Mouse (Mus musculus) neural tube, embryonic 13.5 days (tissue): ENCODE results near the gene Msx2. TPM values are rescaled to one million over a fixed set of nuclear protein-coding genes. Genes with fewer than 3 reads are reported as not detected.

Experiments
- ATAC-seq: fragments of 200-750 bp; cut with Nextera tagmentation; 2 replicates; pipeline ENCODE4 v1.8.0; 2017; ENCODE audit warnings: low read depth, mild to moderate bottlenecking, moderate TSS enrichment, moderate library complexity
- H3K27ac ChIP-seq: fragments of 300-500 bp; sonication (generic); replicated peaks from 2 replicates; pipeline ENCODE4 v1.5.1; 2015; ENCODE audit warnings: moderate library complexity, mild to moderate bottlenecking, inconsistent platforms
- H3K27me3 ChIP-seq: fragments of 300-500 bp; sonication (generic); 2 replicates; pipeline ENCODE4 v1.6.1; 2015; ENCODE audit warnings: mild to moderate bottlenecking, inconsistent platforms
- H3K36me3 ChIP-seq: fragments of 300-500 bp; sonication (generic); 2 replicates; pipeline ENCODE4 v1.6.1; 2015; ENCODE audit warnings: mild to moderate bottlenecking, inconsistent platforms
- H3K4me1 ChIP-seq: fragments of 300-500 bp; sonication (generic); replicated peaks from 2 replicates; pipeline ENCODE4 v1.6.1; 2015; ENCODE audit warnings: inconsistent platforms
- H3K4me2 ChIP-seq: fragments of 300-500 bp; sonication (generic); 2 replicates; pipeline ENCODE4 v1.6.1; 2015; ENCODE audit warnings: inconsistent platforms, mild to moderate bottlenecking, moderate library complexity
- H3K4me3 ChIP-seq: fragments of 300-500 bp; sonication (generic); 2 replicates; pipeline ENCODE4 v1.5.1; 2015; ENCODE audit warnings: mild to moderate bottlenecking, inconsistent platforms
- H3K9ac ChIP-seq: fragments of 300-500 bp; sonication (generic); 2 replicates; pipeline ENCODE4 v1.6.1; 2015; ENCODE audit warnings: moderate library complexity, mild to moderate bottlenecking, inconsistent platforms
- H3K9me3 ChIP-seq: fragments of 300-500 bp; sonication (generic); 2 replicates; pipeline ENCODE4 v1.6.1; 2016; ENCODE audit warnings: inconsistent platforms
- WGBS: fragments of 180-500 bp; shearing (Covaris S2); methylation state at CpG from one replicate; pipeline ENCODE4 v1.1.7; 2015; 5-methylcytosine and 5-hydroxymethylcytosine counted together
- polyA plus RNA-seq: library from polyadenylated mRNA; unstranded; fragments of >200 nt; fragmentation: Nextera tagmentation; extraction: Ambion mirVana; gene quantifications from 2 replicates; pipeline ENCODE4 v1.2.1, GENCODE M21; 2015

Msx2 gene
- polyA plus RNA-seq, 1 experiment from 2014 or later: 1.7 TPM

DNA sequence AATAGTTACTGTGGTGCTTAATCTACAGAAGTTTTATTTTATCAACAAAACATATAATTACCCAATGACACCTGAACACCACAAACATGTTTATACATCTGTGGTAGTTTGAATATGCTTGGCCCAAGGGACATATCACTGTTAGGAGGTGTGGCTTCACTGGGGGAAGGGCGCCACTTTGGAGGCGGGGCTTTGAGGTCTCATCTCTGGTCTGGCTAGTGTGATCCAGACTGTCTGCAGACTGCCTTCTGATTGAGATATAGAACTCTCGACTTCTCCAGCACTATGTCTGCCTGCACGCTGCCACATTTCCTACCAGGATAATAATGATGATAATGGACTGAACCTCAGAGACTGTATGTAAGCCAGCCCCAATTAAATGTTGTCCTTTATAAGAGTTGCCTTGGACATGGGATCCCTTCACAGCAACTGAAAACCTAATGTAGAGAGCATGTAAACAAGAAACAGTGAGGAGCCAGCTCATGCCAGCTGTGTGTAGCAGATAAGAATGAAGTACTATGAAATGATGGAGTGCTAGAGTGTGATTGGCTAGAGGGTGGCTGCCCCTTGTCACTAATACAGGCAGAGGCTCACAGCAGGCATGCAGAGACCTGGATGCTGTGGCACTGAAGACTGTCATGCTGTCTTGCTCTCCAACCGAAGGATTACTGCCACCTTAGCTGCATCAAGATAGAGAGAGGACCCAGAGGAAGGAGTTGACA, 31.4 kb downstream of the Msx2 start:
- Histone ChIP-seq H3K4me3 (no peak overlapping the region), H3K4me1 (peaks cover 10% of the 10 kb centered on the region; the same call in 1 of the 2 replicates), H3K36me3 (no peaks in the 10 kb centered on the region), H3K9ac (0 out of 2 replicates have a peak overlapping the region, but pooled peaks have one; percentile 38), H3K27me3 (no peaks in the 10 kb centered on the region; the same call in 1 of the 2 replicates), H3K9me3 (no peaks in the 10 kb centered on the region), H3K27ac (no peak overlapping the region), H3K4me2 (no peak overlapping the region)
- WGBS: 73% methylated on average over 5 of the region's 5 CpGs
- no peak for ATAC-seq

- Histone ChIP-seq H3K27me3 (no peaks in the 10 kb centered on the region; the same call in 1 of the 2 replicates), H3K4me2 (no peak overlapping the region), H3K9me3 (no peaks in the 10 kb centered on the region), H3K9ac (no peak overlapping the region), H3K4me3 (no peak overlapping the region), H3K36me3 (no peaks in the 10 kb centered on the region), H3K27ac (no peak overlapping the region), H3K4me1 (peaks cover 10% of the 10 kb centered on the region; the same call in 1 of the 2 replicates)
- 90% methylated on average over 3 of the region's 3 CpGs for WGBS
- ATAC-seq: no peak
Observed at GRCm38 (mm10) chr13:53439957-53440356, 32.9 kb downstream of the Msx2 start.

- Histone ChIP-seq H3K36me3 (no peaks in the 10 kb centered on the region), H3K27me3 (no peaks in the 10 kb centered on the region), H3K4me1 (no peaks in the 10 kb centered on the region), H3K4me3 (no peak overlapping the region), H3K4me2 (no peak overlapping the region), H3K27ac (no peak overlapping the region), H3K9ac (no peak overlapping the region), H3K9me3 (peaks cover 5% of the 10 kb centered on the region; the same call in 1 of the 2 replicates)
- 25% methylated on average over 7 of the region's 7 CpGs for WGBS
- ATAC-seq: no peak
Observed at GRCm38 (mm10) chr13:53426507-53426906, 46.4 kb downstream of the Msx2 start.

GRCm38 (mm10) chr13:53421189-53421588, 51.7 kb downstream of the Msx2 start:
- ATAC-seq: no peak
- H3K4me3 ChIP-seq: no peak overlapping the region
- 71% methylated on average over 4 of the region's 4 CpGs for WGBS
- no peaks in the 10 kb centered on the region for H3K27me3 ChIP-seq
- H3K9me3 ChIP-seq: no peaks in the 10 kb centered on the region
- no peak overlapping the region for H3K9ac ChIP-seq
- H3K4me1 ChIP-seq: no peaks in the 10 kb centered on the region
- H3K36me3 ChIP-seq: no peaks in the 10 kb centered on the region
- no peak overlapping the region for H3K4me2 ChIP-seq
- H3K27ac ChIP-seq: no peak overlapping the region

- Histone ChIP-seq H3K9me3 (no peaks in the 10 kb centered on the region), H3K36me3 (no peaks in the 10 kb centered on the region), H3K9ac (no peak overlapping the region), H3K27ac (no peak overlapping the region), H3K4me2 (no peak overlapping the region), H3K4me1 (no peaks in the 10 kb centered on the region), H3K27me3 (no peaks in the 10 kb centered on the region), H3K4me3 (no peak overlapping the region)
- no peak for ATAC-seq
- WGBS: 81% methylated on average over 4 of the region's 4 CpGs
Observed at GRCm38 (mm10) chr13:53420741-53421140, 52.1 kb downstream of the Msx2 start.

- Histone ChIP-seq H3K27ac (no peak overlapping the region), H3K36me3 (no peaks in the 10 kb centered on the region), H3K4me1 (no peaks in the 10 kb centered on the region), H3K4me2 (no peak overlapping the region), H3K9ac (no peak overlapping the region), H3K4me3 (no peak overlapping the region), H3K9me3 (no peaks in the 10 kb centered on the region), H3K27me3 (no peaks in the 10 kb centered on the region)
- no peak for ATAC-seq
- 83% methylated on average over 8 of the region's 8 CpGs for WGBS
Observed at GRCm38 (mm10) chr13:53419681-53420080, 53.2 kb downstream of the Msx2 start.

DNA sequence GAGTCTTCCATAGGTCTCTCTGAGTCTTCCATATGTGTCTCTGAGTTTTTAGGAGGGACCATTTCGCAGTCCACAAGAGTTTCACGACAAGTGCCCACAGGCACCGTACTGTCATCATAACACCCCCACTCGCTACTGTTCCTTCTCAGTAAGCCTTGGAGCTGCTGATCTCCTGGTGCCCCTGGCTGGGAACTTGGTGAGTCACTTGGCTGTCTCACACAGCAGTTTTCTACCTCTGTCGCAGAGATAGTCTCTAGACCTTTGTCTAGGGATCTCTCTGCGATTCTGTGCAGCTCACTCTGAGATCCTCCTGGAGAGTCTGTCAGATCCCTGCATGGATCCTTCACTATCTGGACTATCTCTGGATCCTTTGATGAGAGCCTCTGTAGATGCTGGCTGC, 55.2 kb downstream of the Msx2 start:
- Histone ChIP-seq H3K27me3 (no peaks in the 10 kb centered on the region), H3K4me2 (no peak overlapping the region), H3K4me3 (no peak overlapping the region), H3K36me3 (no peaks in the 10 kb centered on the region), H3K9ac (no peak overlapping the region), H3K4me1 (no peaks in the 10 kb centered on the region), H3K9me3 (no peaks in the 10 kb centered on the region), H3K27ac (no peak overlapping the region)
- no peak for ATAC-seq
- WGBS: 94% methylated on average over 6 of the region's 6 CpGs

Other genes starting within 250 kb of the Msx2 start
- gene Ror2, start 186.9 kb downstream of the Msx2 start, polyA plus RNA-seq: 5.3 and 5.4 TPM in 2 replicates
- 30.2 and 30.7 TPM in 2 replicates for gene Sptlc1, start 95.7 kb downstream of the Msx2 start, polyA plus RNA-seq